Mouse (Mus musculus) embryo, embryonic 10 days (tissue): ENCODE results near the gene Col24a1.

Source experiments
- DNase-seq: peaks from one replicate; pipeline ENCODE4 v3.0.0-alpha.2; 2015; ENCODE audit warnings: low spot score

Col24a1 gene

DNA sequence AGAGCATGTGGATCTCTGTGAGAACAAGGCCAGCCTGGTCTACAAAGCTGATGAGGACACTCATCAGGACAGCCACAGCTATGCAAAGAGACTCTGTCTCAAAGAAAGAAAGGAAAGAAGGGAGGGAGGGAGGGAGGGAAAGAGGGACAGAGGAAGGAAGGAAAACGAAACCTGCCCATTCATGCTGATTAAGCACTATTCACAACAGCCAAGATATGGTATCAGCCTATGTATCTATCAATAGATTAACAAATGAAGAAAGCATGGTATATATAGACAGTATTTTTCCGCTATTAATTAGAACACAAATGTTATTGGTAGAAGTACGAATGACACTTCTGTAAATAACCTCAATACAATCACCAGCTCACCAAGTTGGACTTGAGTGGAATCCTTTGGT, 282.2 kb downstream of the Col24a1 start:
- DNase-seq, result no peak

DNA sequence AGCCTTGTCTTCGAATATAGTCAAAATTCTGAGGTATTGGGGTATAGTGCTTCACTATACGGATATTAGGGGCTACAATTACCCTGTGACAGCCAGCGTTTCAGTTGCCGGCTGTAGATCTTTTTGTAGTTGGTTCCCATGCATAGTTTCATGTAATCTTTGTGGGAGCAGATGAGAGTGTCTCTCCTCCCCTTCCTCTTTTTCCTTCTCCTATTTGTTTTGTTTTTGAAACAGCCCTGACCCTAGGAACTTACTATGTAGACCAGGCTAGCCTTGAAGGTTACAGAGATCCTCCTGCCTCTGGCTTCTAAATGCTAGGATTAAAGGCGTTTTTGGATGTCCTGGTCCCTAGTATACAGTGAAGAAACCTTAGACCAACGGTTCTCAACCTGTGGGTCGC, 283.1 kb downstream of the Col24a1 start:
- DNase-seq, result no peak

DNA sequence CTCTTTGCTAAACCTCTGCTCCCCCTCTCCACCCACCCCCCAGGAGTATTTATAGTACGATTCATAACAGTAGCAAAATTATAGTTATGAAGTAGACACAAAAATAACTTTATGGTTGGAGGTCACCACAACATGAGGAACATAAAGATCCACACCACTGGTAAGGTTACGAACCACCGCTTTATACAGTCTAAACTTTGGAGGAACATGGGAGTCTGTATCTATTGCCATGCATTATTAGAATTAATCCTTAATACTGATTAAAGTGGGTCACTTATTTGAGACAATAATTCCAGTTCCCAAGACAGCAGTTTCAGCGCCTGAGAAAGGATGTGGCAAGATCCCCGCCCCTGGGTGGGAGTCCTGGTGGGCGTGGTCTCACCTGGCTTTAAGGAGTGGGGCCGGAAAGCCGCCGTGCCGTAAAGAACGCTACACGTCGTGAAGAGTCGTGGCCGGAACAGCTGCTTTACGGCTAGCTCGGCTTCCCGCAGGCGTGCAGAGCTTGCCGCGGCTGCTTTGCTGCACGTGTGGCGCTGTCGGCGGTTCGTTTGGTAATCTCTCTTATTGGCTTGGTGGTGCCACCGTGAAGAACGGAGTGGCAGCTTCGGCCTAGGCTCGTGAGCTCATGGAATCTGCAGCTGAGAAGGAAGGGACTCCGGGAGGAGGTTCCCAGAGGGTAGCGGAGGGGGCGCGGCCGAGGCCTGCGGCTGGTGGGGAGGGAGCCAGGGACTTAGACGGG, 283.6 kb downstream of the Col24a1 start, which contains the start of gene Znhit6:
Gene Znhit6, plus strand, starts transcription at position 463 of the 739 bp plus-strand sequence.
- DNase-seq, result peak; percentile 98

DNA sequence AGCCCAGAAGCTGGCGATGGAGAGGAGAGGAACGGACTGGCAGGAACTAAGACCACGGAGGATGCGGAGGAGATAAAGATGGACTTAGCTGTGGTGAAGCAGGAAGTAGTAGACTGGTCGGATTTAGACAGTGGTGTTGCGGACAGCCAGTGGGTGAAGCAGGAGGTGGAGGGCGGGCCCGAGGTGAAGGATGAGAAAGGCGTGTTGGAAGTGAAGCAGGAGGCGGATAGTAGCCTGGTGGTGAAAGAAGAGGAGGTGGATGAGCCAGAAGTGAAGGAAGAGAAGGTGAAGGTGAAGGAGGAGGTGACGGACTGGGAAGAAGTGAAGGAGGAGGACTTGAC, 284.2 kb downstream of the Col24a1 start:
- DNase-seq, result no peak

DNA sequence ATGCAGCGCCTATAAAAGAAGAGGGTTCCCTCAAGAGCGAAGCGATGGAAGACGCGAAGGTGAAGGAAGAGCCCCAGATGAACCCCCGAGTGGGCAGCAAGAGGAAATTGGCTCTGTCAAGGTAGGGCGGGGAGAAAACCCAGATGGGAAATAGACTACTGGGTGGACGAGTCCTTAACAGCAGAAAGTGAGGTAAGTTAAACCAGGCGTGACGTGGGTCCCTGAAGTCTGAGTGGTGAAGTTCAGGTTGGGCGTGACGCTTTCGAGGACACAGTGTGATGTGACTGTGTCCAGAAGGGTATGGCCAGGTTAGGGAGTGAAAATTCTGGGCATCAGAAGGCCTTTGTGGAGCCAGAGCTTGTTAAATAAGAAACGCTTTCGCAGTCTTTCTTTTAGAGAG, 284.6 kb downstream of the Col24a1 start:
- no peak for DNase-seq

DNA sequence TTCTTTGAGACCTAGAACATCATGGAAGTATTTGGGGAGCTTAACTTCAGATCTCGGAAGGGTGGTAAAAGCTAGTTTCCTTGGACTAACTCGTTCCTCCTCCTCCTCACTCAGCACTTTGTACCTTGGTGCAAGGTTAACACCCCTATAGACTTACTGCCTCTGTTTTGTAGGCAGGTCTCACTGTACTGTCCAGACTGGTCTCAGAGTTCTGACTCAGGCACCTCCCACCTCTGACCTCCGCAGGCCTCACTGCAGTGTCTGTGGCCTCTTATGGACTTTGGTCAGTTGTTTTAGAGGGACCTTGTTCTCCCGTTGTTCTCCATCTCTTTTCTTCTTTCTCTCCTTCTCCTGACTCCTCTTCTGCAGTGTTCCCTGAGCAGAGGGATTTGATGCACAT, 290.8 kb downstream of the Col24a1 start:
- no peak for DNase-seq

DNA sequence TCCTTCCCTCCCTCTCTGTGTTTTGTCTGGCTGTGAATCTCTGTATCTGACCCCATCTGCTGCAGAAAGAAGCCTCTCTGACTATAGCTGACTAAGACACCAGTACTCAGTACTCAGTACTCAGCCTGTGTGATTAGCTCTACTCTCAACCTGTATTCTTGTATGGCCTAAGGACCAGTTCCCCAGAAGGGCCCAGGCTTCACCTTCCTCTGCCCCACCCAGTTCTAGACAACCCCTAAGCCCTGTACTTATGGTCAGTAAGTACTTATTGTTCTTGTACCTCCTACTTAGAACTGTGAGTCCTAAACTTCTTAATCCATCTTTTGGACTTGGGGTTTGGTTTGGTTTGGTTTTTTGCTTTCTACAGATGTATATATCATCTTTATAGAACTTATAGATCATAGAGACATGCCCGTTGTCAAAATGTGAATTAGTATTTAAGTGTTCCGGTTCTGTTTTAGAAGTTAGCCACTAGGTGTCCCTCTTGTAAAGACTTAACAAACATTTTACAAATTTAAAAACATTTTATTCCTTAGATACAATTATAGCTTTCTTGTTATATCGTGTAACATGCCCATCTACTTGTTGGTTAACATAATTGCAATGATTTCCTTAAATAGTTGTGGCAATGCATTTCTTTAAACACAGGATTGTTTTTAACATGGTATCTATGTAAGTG, 291.4 kb downstream of the Col24a1 start:
- no peak for DNase-seq

DNA sequence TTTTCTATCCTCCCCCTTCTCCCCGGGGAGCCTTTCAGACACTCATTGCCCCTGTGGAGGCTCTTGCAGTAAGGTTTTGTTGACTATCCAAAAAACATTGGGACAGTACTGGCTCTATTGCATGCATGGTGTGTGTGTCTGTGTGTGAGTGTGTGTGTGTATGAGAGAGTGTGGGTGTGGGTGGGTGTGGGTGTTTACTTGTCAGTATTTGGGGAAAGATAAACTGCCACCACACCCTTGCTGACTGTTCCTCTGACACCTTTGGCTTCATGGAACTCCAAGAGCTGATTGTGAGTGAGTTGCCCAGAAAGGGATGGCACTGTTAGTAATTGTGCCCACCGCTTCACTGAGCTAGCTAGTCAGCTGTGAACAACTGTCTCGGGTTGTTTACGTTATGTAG, 298.3 kb downstream of the Col24a1 start:
- no peak for DNase-seq

DNA sequence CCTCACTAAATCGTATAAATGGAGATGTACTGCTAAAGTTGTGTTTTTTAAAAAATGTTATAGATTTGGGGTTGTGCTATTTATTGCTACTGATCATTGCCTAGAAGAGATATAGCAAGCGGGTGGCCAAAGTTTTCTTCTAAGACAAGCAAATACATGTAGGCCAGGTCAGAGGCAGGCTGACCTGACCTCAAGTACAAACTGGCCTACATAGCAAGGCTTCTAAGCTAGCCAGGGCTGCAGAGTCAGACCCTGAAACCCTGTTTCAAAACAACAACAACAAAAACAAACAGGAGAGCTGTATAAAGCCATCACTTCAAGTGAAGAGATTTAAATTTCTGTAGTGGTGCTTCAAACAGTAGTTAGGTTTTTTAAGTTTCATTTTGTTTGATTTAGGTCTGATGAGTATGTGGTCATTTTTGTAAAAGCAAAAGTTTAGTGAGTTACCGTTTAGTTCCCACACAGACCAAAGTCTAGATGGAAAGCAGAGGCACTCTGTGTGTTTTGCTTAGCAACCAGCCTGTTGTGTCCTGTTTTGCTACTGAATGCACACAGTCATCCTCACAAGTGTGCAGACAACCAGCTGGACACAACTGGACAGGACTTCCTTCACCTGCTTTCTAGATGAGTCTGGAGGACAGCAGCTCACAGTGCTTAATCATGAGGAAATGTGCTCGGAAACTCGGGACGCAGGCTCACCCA, 299.7 kb downstream of the Col24a1 start:
- no peak for DNase-seq

DNA sequence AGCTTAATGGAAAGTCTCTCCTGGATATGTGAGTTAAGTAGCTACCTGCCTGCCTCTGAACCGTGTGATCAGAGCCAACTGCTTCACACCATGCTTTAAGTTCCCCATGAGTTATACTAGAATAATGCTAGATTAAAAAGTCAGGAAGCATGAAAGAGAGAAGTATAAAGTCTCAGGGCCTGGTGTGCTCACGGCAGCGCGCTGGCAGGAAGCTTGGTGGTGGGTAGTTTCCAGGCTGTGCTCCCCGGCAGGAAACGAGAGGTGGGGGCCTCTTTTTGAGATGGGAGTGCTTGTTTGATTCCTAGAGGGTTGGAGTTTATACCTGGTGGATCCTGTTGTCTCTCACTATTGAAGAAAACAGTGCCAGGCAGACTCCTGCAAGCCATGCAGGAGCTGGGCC, 303.1 kb downstream of the Col24a1 start:
- DNase-seq, result no peak

DNA sequence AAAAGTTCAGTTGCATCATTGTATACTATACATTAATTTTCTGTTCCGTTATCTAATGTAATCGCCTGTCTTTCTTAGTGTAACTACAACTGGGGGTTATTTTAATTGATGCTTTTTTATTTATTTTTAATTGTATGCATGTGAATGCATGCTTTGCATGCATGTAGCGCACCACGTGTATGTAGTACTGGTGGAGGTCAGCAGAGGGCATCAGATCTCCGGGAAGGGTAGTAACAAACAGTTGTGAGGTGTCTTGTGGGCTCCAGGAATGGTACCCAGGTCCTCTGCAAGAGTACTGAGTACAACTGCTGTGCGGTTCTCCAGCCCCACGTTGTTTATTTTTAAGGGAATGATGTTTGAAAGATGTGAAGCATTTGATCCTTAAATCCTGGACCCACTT, 306.8 kb downstream of the Col24a1 start:
- no peak for DNase-seq

DNA sequence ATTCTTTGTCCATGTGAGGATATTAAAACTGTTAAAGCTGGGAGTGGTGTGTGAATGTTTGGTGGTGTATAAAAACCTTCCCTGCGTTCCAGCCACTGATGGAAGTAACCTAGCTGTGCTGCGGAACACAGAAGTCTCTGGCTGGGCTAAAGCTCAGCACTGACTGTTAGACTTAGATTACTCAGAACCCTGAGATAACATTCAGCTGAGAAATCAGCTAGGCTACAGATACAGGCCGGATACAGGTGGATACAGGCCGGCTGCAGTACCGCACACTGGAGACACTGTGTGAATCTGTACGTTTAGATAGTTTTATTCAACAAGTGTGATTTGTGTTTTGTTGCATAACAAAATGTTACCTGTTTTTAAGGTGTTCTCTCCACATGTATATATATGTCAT, 308.5 kb downstream of the Col24a1 start:
- no peak for DNase-seq

DNA sequence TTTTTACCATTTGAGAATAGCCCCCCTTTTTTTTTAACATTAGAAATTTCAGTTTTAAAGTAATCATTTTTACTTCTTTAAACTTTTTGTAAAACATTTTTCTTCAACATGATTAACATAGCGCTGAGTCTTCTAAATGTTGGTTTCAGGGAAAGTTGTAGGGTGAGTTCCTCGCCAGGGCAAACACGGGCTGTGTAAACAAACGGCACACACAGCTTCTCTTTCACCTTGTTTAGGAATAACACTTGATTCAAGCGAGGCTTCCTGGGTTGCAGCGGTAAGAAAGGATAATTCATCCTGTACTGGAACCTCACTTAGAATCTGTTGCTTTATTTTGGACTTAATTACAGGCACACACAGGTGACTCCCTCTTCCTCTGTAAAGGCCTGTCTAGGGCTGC, 309.1 kb downstream of the Col24a1 start:
- no peak for DNase-seq
